ENCODE assay signal across 19 mouse cellular contexts in the genomic region with DNA sequence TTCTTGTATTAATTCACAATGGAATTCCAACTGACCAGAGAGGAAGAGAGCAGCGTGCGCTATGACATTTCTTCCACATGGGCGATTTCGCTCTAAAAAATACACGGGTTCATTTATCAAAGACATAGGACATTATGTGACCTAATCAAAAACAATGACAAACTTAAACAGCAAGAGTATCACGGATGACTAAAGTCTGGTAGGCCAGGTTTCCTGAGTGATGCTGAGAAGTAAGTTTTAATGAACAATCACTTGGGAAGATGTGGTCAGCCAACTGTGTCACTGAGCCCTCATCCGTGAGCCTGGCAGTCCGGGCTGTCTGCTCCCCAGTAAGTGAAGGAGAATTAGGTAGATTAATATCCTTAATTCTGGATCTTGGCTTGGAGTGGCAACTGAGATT. TPM values are rescaled to one million over a fixed set of nuclear protein-coding genes. Genes with fewer than 3 reads are reported as not detected.
"Had no signal": no experiment of that assay in that cellular context is flagged by ENCODE, and none has a peak within 500 bp of the region (broad histone marks: within the 10 kb centered on the region; RNA-seq: fewer than 3 reads in every experiment).

No protein-coding gene starts in this region.

- H3K4me3 ChIP-seq: liver, embryonic 15.5 days; lung, embryonic 15.5 days; midbrain, embryonic 13.5 days; midbrain, embryonic 15.5 days; neural tube, embryonic 12.5 days had no signal

- H3K4me1 ChIP-seq: liver, embryonic 15.5 days; lung, embryonic 15.5 days; megakaryocyte, embryonic 14.5 days; midbrain, embryonic 13.5 days; midbrain, embryonic 15.5 days; neural tube, embryonic 12.5 days had no signal

- H3K27me3 ChIP-seq: liver, embryonic 15.5 days; lung, embryonic 15.5 days; megakaryocyte, embryonic 14.5 days; midbrain, embryonic 13.5 days; midbrain, embryonic 15.5 days; neural tube, embryonic 12.5 days had no signal

- ATAC-seq: liver, postnatal 0 days; lung, postnatal 0 days; midbrain, embryonic 13.5 days; midbrain, embryonic 15.5 days had no signal

- DNase-seq: liver, postnatal 0 days; lung, adult 2 months; lung, postnatal 14 days; lung, postnatal 36 days; right cerebral cortex, postnatal 14 days; thymus, adult 2 months; thymus, postnatal 25 days; thymus, postnatal 4 days had no signal

- H3K4me2 ChIP-seq: liver, embryonic 15.5 days; lung, embryonic 15.5 days; midbrain, embryonic 11.5 days; midbrain, embryonic 13.5 days; midbrain, embryonic 15.5 days; neural tube, embryonic 12.5 days had no signal

- H3K9ac ChIP-seq: liver, embryonic 15.5 days; liver, postnatal 0 days; lung, embryonic 15.5 days; midbrain, embryonic 13.5 days; midbrain, embryonic 15.5 days; neural tube, embryonic 12.5 days had no signal

- H3K9me3 ChIP-seq: liver, embryonic 15.5 days; lung, embryonic 15.5 days; megakaryocyte, embryonic 14.5 days; midbrain, embryonic 13.5 days; midbrain, embryonic 15.5 days; neural tube, embryonic 12.5 days had no signal

- H3K36me3 ChIP-seq: liver, embryonic 15.5 days; lung, embryonic 15.5 days; midbrain, embryonic 13.5 days; midbrain, embryonic 15.5 days; neural tube, embryonic 12.5 days had no signal

- H3K27ac ChIP-seq: liver, embryonic 15.5 days; lung, embryonic 15.5 days; macrophage; midbrain, embryonic 13.5 days; midbrain, embryonic 15.5 days; neural tube, embryonic 12.5 days had no signal

RNA-seq across cellular contexts. Expression of a gene that starts 21.2 kb away (rescaled TPM):
- polyA plus RNA-seq: liver, embryonic 15.5 days; liver, postnatal 0 days; lung, postnatal 0 days; macrophage; midbrain, embryonic 11.5 days; midbrain, embryonic 13.5 days; stomach, embryonic 14.5 days; urinary bladder, adult 2 months had no signal
